ENCODE assay signal across 8 mouse cellular contexts in the genomic region with DNA sequence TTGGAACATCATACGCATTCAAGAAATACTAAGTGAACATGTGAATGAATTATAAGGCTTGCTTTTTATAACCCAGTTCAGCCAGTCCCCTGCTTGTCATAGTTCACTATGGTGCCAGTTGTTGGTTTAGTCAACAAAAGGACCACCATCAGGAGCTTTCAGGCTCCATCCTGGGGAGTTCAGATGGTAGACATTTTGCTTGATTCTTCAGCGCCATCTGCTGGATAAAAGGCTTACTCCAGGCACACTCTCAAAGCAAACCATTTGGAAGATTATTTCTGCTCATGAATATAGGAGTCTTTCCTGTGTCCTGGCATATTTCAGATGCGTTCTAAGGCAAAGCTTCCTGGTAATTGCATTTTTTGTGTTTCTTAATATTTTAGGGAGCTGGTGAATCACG.
DNase-seq lines count a peak whose midpoint lies in the region; ATAC-seq and TF ChIP-seq lines count a peak whose summit lies in the region.

No protein-coding gene starts in this region.

- no peak overlapping the region for H3K27ac ChIP-seq in kidney, embryonic 14.5 days (ENCODE audit: low read depth, low read length)
- H3K27ac ChIP-seq in limb, embryonic 11.5 days (replicated peaks; ENCODE audit: low read depth, low read length) = no peak overlapping the region
- H3K27ac ChIP-seq in thymus, adult 2 months (ENCODE audit: control insufficient read depth, insufficient read depth, low read length) = no peak overlapping the region

- no peaks in the 10 kb centered on the region for H3K4me1 ChIP-seq in kidney, embryonic 14.5 days (ENCODE audit: control insufficient read depth, insufficient read depth, low read length)
- no peaks in the 10 kb centered on the region for H3K4me1 ChIP-seq in limb, embryonic 11.5 days (ENCODE audit: control insufficient read depth, insufficient read depth, low read length)
- H3K4me1 ChIP-seq in thymus, adult 2 months (replicated peaks; ENCODE audit: control insufficient read depth, insufficient read depth, low read length) = no peaks in the 10 kb centered on the region

- H3K9ac ChIP-seq in kidney, embryonic 14.5 days (ENCODE audit: low read depth, low read length) = no peak overlapping the region
- no peak overlapping the region for H3K9ac ChIP-seq in limb, embryonic 11.5 days (ENCODE audit: low read length)

- WGBS in kidney, embryonic 14.5 days = 35% methylated on average over 4 of the region's 4 CpGs
- WGBS in limb, embryonic 11.5 days = 33% methylated on average over 4 of the region's 4 CpGs
- 33% methylated on average over 4 of the region's 4 CpGs for WGBS in thymus, adult 2 months

- H3K36me3 ChIP-seq in kidney, embryonic 14.5 days (ENCODE audit: control insufficient read depth, insufficient read depth, low read length) = no peaks in the 10 kb centered on the region
- no peaks in the 10 kb centered on the region for H3K36me3 ChIP-seq in limb, embryonic 11.5 days (ENCODE audit: control insufficient read depth, insufficient read depth, low read length)
- H3K36me3 ChIP-seq in thymus, adult 2 months (ENCODE audit: control insufficient read depth, insufficient read depth, low read length) = no peaks in the 10 kb centered on the region

- H3K4me3 ChIP-seq in kidney, embryonic 14.5 days (ENCODE audit: low read length) = no peak overlapping the region
- no peak overlapping the region for H3K4me3 ChIP-seq in limb, embryonic 11.5 days (ENCODE audit: low read depth, low read length)
- no peak overlapping the region for H3K4me3 ChIP-seq in thymus, adult 2 months (ENCODE audit: control insufficient read depth, insufficient read depth, low read length)

- CTCF ChIA-PET in Patski (lab: Charles Lee) = interaction anchor here (0.7 to 4.0 kb wide), 35 partner anchors 15 to 274 kb away, joined by 3 to 75 read pairs (median 4); a partner anchor contains a TSS

- TF ChIP-seq POLR2A in thymus, adult 2 months (IDR thresholded peaks at IDR 0.05; ENCODE audit: control insufficient read depth, extremely low read depth, insufficient read depth, low read length, poor library complexity) = no peak

- no peak overlapping the region for H3K4me2 ChIP-seq in kidney, embryonic 14.5 days (replicated peaks; ENCODE audit: low read depth, low read length)
- H3K4me2 ChIP-seq in limb, embryonic 11.5 days (ENCODE audit: low read depth, severe bottlenecking) = no peak overlapping the region

- no peak for ATAC-seq in Patski
- 0 out of 2 replicates have a peak, but pooled peaks have one; percentile 48 for ATAC-seq in kidney, embryonic 14.5 days (ENCODE audit: low FRiP score, low TSS enrichment)
- no peak for ATAC-seq in limb, embryonic 11.5 days (ENCODE audit: insufficient number of reproducible peaks, low FRiP score, low TSS enrichment, low read depth)

- DNase-seq in 416B (ENCODE audit: low read depth) (peak; percentile 83), Patski (ENCODE audit: low read depth, low spot score) (no peak)
- DNase-seq in cerebellum, postnatal 25 days = peak; percentile 76 to 85
- peak; percentile 38 to 48 for DNase-seq in gastrocnemius, adult 8-10 months (ENCODE audit: low spot score in 2 of 2)
- peak; percentile 82 for DNase-seq in limb, embryonic 11.5 days (ENCODE audit: low spot score)
- peak; percentile 61 for DNase-seq in neural tube, embryonic 10.5 days (ENCODE audit: extremely low spot score, low spot score)
- DNase-seq in thymus, adult 2 months = peak; percentile 59

- POLR2A ChIA-PET in Patski (lab: Charles Lee) = no interaction called here

- H3K27me3 ChIP-seq in Patski = no peaks in the 10 kb centered on the region
- H3K27me3 ChIP-seq in kidney, embryonic 14.5 days (ENCODE audit: control insufficient read depth, insufficient read depth, low read length) = no peaks in the 10 kb centered on the region
- no peaks in the 10 kb centered on the region for H3K27me3 ChIP-seq in limb, embryonic 11.5 days (ENCODE audit: control insufficient read depth, insufficient read depth, low read length)
- no peaks in the 10 kb centered on the region for H3K27me3 ChIP-seq in thymus, adult 2 months (ENCODE audit: control insufficient read depth, insufficient read depth, low read length)

- no peaks in the 10 kb centered on the region for H3K9me3 ChIP-seq in kidney, embryonic 14.5 days (ENCODE audit: control insufficient read depth, low read length)
- H3K9me3 ChIP-seq in limb, embryonic 11.5 days (ENCODE audit: control insufficient read depth, low read length) = no peaks in the 10 kb centered on the region

- peak; percentile 96 for TF ChIP-seq CTCF in Patski (IDR thresholded peaks at IDR 0.05)
- no peak for TF ChIP-seq CTCF in thymus, adult 2 months (IDR thresholded peaks at IDR 0.05; ENCODE audit: borderline replicate concordance, control insufficient read depth, extremely low read depth, insufficient read depth, low read length, poor library complexity)

- in situ Hi-C loops in Patski (cut with MboI; ENCODE audit: low pct_unique_long_range_greater_than_20kb) = loop anchor here (10.0 kb wide), 1 partner anchor 357 kb away; a partner anchor contains a TSS
